Mouse (Mus musculus): ENCODE measurements around the gene Dennd5b.

- TF ChIP-seq HCFC1 (IDR thresholded peaks at IDR 0.05; ENCODE audit: borderline replicate concordance, insufficient read depth, low read length) (no peak), CHD2 (IDR thresholded peaks at IDR 0.05; ENCODE audit: low read depth, low read length) (no peak), ZC3H11A (IDR thresholded peaks at IDR 0.05; ENCODE audit: borderline replicate concordance, low read depth, low read length) (no peak), MAFK (IDR thresholded peaks at IDR 0.05; ENCODE audit: insufficient read depth, low read depth, low read length) (no peak)
Observed at GRCm38 (mm10) chr6:149032198-149032597, 69.3 kb downstream of the Dennd5b start.
